Mouse (Mus musculus) cerebellum, postnatal 10 days (tissue): ENCODE results near the gene Vdac1.
A peak's percentile ranks its signal among the peaks of the same experiment; 100 is the strongest.

Experiments
- DNase-seq, 2 experiments: peaks; one replicate each; pipeline ENCODE4 v3.0.0; 2021; ENCODE audit warnings: mixed read lengths in 2 of 2

Vdac1 gene

GRCm38 (mm10) chr11:52429440-52429839, 68.8 kb downstream of the Vdac1 start:
- no peak for DNase-seq

DNA sequence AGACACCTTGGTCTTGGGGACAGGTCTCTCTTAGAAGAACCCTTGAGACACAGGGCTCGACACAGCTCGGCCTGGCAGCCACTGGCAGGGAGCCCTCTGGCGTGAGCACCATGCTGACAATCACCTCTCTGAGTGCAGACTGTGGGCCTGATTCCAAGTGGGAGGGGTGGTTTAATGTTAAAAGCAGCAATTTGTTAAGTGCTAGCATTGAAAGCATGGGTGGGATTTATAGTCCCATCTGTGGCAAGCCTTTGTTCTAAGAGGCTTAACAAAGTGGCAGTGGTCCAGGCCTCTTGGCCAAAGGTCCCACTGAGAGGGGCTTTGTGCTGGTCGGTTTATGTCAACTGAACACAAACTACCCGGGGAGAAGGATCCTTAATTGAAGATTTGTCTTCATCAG, 70.9 kb downstream of the Vdac1 start:
- DNase-seq: peak; percentile 66 to 75

DNA sequence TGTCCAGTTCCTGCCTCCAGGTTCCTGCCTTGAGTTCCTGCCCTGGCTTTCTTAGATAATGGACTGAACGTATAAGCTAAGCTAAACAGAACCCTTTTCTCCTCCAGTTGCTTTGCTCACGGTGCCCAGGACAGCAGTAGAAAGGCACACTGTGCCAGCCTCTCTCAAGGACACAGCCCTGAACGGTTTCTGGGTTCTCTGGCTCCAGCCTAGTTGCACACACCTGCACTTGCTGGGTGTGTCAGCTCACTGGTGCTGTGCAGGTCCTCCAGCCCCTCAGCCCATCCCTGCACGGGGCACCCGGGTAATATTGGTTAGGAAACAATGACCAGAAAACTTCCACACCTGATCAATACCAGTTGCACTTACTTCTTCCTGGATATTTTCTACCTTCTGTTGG, 71.5 kb downstream of the Vdac1 start:
- DNase-seq: no peak

DNA sequence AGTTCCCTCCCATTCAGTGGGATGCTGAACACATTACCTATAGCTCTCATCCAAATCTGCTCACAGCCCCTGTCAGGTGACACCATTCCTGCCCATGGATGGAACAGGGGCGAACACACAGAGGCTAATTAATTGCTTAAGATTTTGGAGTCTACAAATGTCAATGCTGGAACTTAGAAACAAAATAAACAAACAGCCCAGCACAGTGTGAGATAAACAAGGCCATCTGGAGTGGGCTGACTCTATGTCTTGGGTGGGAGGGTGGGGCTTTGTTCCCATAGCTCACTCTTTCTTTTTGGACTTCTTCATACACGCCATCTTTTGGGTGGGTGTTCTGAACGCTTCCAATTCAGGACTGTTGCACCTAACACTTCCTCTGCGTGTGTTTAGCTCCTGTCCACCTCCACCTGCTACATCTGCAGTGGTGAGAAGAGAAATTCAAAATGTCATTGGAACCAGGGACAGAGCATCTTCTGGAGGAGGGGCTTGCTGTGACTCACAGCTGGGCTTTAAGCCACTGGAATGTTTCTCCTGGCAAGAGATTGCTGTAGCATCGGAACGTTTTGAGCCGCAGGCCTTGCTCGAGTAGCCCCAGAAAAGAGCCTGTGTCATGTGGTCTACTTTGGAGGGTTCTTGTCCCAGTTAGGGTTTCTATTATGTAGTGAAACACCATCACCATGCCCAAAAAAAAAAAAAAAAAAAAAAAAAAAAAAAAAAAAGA, 72.6 kb downstream of the Vdac1 start:
- DNase-seq: no peak

DNA sequence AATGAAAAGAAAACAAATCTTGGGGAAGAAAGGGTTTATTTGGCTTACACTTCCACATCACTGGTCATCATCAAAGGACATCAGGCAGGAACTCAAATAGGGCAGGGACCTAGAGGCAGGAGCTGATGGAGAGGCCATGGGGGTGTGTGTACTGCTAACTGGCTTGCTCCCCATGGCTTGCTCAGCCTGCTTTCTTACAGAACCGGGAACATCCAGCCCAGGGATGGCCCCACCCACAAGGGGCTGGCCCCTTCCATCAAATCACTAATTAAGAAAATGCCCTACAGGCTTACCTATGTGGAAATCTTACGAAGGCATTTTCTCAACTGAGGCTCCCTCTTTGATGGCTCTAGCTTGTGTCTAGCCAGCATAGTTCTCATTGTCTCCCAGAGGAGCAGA, 73.1 kb downstream of the Vdac1 start:
- no peak for DNase-seq

- no peak for DNase-seq
These were observed 74.8 kb downstream of the Vdac1 start for GRCm38 (mm10) chr11:52435466-52435865.

GRCm38 (mm10) chr11:52437123-52437522, 76.5 kb downstream of the Vdac1 start:
- no peak for DNase-seq
